Mouse (Mus musculus) ES-Bruce4 (cell line): ENCODE measurements around the gene Usp47. TPM values are rescaled to one million over a fixed set of nuclear protein-coding genes. Genes with fewer than 3 reads are reported as not detected.

Source experiments
- H3K27ac ChIP-seq: 2 replicates; pipeline ENCODE4 v1.5.1; 2012; ENCODE audit warnings: low read length, inconsistent platforms; ENCODE audit not compliant: insufficient read depth
- H3K27me3 ChIP-seq: 2 replicates; pipeline ENCODE4 v1.6.1; 2012; ENCODE audit warnings: mild to moderate bottlenecking, low read length, inconsistent platforms; ENCODE audit not compliant: control insufficient read depth, poor library complexity, insufficient read depth, severe bottlenecking
- H3K36me3 ChIP-seq: 2 replicates; pipeline ENCODE4 v1.6.1; 2012; ENCODE audit warnings: inconsistent platforms, mild to moderate bottlenecking, low read length, moderate library complexity; ENCODE audit not compliant: control insufficient read depth, poor library complexity, insufficient read depth, severe bottlenecking
- H3K4me1 ChIP-seq: one replicate; pipeline ENCODE4 v1.8.1; 2011; ENCODE audit warnings: low read length; ENCODE audit not compliant: control insufficient read depth, insufficient read depth
- H3K4me3 ChIP-seq: 2 replicates; pipeline ENCODE4 v1.5.1; 2011; ENCODE audit warnings: low read depth, mild to moderate bottlenecking, low read length
- H3K9ac ChIP-seq: 2 replicates; pipeline ENCODE4 v1.6.1; 2012; ENCODE audit warnings: low read depth, mild to moderate bottlenecking, inconsistent platforms; ENCODE audit not compliant: poor library complexity, severe bottlenecking
- H3K9me3 ChIP-seq: replicated peaks from 2 replicates; pipeline ENCODE4 v1.6.1; 2012; ENCODE audit warnings: mild to moderate bottlenecking, low read length, inconsistent platforms; ENCODE audit not compliant: control insufficient read depth, poor library complexity, insufficient read depth, severe bottlenecking
- CTCF ChIP-seq: IDR thresholded peaks from one replicate; pipeline ENCODE4 v1.8.1; 2011; ENCODE audit warnings: low read depth, low read length
- EP300 ChIP-seq: IDR thresholded peaks from 2 replicates; pipeline ENCODE4 v1.6.1; 2011; ENCODE audit warnings: low read depth, low read length; ENCODE audit not compliant: insufficient read depth
- POLR2A ChIP-seq: IDR thresholded peaks from one replicate; pipeline ENCODE4 v1.8.1; 2011; ENCODE audit warnings: low read length; ENCODE audit not compliant: insufficient read depth
- polyA plus RNA-seq: library from polyadenylated mRNA; stranded (reverse); fragments of >200 nt; gene quantifications from 2 replicates; pipeline ENCODE4 v1.2.4, GENCODE M21; 2011; ENCODE audit warnings: low read depth; ENCODE audit not compliant: missing spikeins, insufficient read depth, insufficient read length

The Usp47 gene
- polyA plus RNA-seq, 1 experiment = 63.3 TPM

DNA sequence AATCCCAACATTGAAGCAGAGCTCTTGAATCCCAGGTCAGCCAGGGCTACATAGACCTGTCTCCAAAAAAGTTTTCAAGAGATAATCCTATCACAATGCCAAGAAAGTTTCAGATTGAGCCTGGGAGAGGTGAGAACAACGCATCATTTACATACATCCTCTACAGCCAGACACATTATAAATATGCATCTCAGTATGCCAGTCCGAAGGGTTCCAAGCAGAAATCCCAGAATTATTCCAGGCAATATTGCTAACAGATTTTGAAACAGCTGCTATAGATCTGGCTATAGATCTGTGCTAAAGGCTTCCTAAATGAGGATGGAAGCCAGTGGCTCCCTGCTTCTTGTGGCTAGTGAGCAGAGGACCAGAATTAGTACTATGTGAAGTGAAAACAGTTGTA, 77.6 kb downstream of the Usp47 start:
- peaks cover 6% of the 10 kb centered on the region for H3K36me3 ChIP-seq

DNA sequence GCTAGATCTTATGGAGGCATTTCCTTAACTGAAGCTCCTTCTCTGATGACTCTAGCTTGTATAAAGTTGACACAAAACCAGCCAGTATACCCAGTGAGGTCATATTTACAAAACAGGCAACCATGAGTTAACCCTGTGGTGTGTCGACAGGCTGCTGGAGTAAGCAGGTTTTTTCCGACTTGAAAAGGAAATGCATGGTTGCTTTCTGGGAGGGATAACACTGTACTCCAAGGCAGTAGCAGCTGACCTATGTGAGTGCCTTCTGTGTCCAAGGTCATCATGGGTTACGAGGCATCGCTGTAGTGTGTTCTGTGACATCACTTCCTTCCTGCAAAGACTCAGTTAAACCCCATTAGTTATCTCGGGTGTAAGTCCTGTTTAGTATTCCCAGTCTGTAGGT, 79.6 kb downstream of the Usp47 start:
- Histone ChIP-seq H3K36me3 (peaks cover 8% of the 10 kb centered on the region), H3K9ac (no peak overlapping the region), H3K27ac (no peak overlapping the region), H3K4me3 (no peak overlapping the region), H3K4me1 (no peaks in the 10 kb centered on the region), H3K9me3 (no peaks in the 10 kb centered on the region), H3K27me3 (no peaks in the 10 kb centered on the region)
- TF ChIP-seq EP300 = no peak
- no peak for TF ChIP-seq POLR2A
- no peak for TF ChIP-seq CTCF

More for the DNA sequence above, 77.6 kb downstream of the Usp47 start:
- Histone ChIP-seq H3K4me3 (no peak overlapping the region), H3K4me1 (peaks cover 3% of the 10 kb centered on the region), H3K9me3 (no peaks in the 10 kb centered on the region), H3K27ac (no peak overlapping the region), H3K27me3 (no peaks in the 10 kb centered on the region), H3K9ac (no peak overlapping the region)
- no peak for TF ChIP-seq CTCF
- TF ChIP-seq POLR2A = no peak

DNA sequence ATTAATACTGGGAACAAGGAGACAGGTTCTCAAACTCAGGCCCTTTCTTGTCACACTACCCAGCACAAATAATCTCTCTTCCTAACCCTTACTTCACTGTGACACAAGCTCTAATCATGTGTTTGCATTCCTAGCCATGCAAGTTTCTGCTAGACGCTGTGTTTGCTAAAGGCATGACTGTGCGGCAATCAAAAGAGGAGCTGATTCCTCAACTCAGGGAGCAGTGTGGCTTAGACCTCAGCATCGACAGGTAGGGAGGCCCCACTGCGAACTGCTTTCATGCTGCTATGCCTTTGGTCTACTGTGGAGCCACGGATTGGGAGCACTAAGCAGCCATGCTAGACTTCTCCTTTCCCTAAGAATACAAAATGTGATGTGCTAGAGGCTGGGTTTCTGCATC, 80.5 kb downstream of the Usp47 start:
- no peak overlapping the region for H3K27ac ChIP-seq

DNA sequence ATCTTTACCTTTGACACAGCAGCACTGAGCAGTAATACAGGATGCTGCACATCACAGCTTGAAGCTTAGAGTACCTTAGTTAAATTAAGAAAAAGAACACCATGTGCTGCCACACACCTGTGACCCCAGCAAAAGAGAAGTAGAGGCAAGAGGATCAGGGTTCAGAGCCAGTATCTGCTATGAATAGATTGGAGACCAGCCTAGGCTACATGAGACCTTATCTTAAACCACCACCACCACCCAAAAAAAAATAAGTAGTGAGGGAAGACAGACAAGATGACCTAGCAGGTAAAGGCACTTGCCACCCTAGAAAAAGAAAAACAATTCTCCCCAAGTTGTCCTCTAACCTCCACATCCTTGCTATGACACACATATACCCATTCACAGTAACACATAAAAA, 85.5 kb downstream of the Usp47 start:
- no peak overlapping the region for H3K9ac ChIP-seq
- TF ChIP-seq POLR2A (no peak), EP300 (no peak), CTCF (no peak)
- H3K4me3 ChIP-seq = no peak overlapping the region
- peaks cover 3% of the 10 kb centered on the region for H3K4me1 ChIP-seq
- H3K27me3 ChIP-seq = no peaks in the 10 kb centered on the region
- no peaks in the 10 kb centered on the region for H3K9me3 ChIP-seq
- peaks cover 9% of the 10 kb centered on the region for H3K36me3 ChIP-seq
- H3K27ac ChIP-seq = no peak overlapping the region

More for the DNA sequence above, 80.5 kb downstream of the Usp47 start:
- TF ChIP-seq CTCF = no peak
- no peak for TF ChIP-seq EP300
- TF ChIP-seq POLR2A = no peak
- Histone ChIP-seq H3K4me3 (no peak overlapping the region), H3K36me3 (peaks cover 11% of the 10 kb centered on the region), H3K27me3 (no peaks in the 10 kb centered on the region), H3K4me1 (no peaks in the 10 kb centered on the region), H3K9me3 (no peaks in the 10 kb centered on the region), H3K9ac (no peak overlapping the region)

DNA sequence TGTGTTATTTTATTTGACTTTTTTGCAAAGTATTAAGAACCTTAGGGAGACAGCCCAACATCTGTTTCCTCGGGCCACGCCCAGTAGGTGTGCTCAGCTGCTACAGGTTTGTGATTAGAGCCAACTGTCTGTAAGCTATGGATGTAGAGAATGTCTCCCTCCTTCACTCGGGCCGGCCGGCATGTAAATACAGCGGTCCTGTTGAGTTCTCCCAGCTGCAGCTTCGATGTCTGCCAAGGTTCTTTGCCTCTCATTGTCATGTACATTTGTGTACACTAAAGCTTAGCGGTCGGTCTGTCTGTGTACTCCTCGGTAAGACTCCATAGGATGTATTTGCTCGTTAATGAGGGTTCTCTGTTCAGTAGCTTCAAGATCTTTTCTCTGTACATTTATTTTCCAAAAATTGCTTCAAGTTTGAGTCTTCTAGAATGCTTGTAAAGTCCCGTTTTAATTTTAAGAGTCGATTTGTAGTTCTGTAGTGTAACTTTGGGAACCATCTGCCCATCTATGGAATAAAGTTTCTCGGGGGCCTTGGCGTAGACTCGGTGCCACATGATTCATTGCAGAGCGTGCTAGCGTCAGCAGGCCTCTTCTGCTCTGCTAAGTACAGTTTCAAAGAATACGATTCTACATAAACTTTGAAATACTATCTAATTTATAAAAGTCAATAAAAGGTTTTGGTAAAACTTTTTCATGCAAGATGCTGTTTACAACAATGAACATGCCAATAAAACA, 87.5 kb downstream of the Usp47 start:
- H3K9ac ChIP-seq = no peak overlapping the region
- TF ChIP-seq CTCF (no peak), EP300 (no peak), POLR2A (no peak)
- H3K36me3 ChIP-seq = peaks cover 7% of the 10 kb centered on the region

DNA sequence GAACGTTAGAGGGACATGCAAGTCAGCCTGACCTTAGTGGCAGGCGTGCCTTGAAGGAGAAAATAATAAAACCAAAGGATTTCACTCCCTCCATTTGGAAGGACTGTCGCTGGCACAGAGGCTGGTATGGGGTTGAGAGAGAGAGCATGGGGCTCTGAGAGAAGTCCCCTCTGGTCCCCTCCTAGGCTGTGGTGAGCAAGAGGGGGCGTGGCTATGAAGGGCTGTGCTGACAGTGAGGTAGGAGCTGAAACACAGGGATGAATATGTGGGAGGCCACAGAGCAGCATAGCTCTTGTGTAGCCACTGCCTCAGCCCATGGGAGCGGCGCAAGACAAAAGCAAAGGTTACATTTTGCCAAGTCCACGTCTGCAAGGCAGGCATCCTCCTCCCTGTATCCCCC, 94.2 kb downstream of the Usp47 start:
- no peaks in the 10 kb centered on the region for H3K9me3 ChIP-seq
- TF ChIP-seq EP300 (no peak), CTCF (no peak), POLR2A (no peak)
- no peak overlapping the region for H3K4me3 ChIP-seq
- H3K27ac ChIP-seq = no peak overlapping the region
- H3K9ac ChIP-seq = no peak overlapping the region
- no peaks in the 10 kb centered on the region for H3K27me3 ChIP-seq
- no peaks in the 10 kb centered on the region for H3K4me1 ChIP-seq
- no peaks in the 10 kb centered on the region for H3K36me3 ChIP-seq

More for the DNA sequence above, 87.5 kb downstream of the Usp47 start:
- Histone ChIP-seq H3K4me3 (no peak overlapping the region), H3K27me3 (no peaks in the 10 kb centered on the region), H3K27ac (no peak overlapping the region), H3K9me3 (no peaks in the 10 kb centered on the region), H3K4me1 (peaks cover 3% of the 10 kb centered on the region)
